Mouse (Mus musculus): ENCODE results near the gene Ifnk. TPM values are rescaled to one million over a fixed set of nuclear protein-coding genes. Genes with fewer than 3 reads are reported as not detected.

Gene Ifnk
- total and polyA plus RNA-seq, 3 experiments: not detected

DNA sequence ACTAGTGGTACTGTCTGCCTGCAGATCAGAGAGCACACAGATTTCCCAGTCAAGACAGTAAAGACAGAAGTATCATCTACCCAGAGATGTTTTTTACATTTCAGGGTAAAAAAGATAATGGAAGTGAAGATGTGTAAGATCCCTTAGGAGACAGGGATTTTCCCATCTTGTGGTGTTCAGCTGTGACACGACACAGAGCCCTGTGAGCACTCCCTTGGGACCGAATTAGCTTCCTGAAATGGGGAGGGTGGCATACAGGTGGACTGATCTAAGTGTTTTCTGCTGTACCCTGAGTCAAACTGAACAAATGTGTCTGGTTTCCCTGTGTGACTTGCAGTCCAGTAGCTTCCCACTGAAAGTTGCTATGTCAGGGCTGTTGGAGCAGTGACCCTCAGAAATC, 36.9 kb upstream of the Ifnk start:
- TF ChIP-seq MAX (IDR thresholded peaks at IDR 0.05; ENCODE audit: low read length) (no peak), USF2 (IDR thresholded peaks at IDR 0.05; ENCODE audit: borderline replicate concordance in 1 of 2, insufficient read depth in 1 of 2, low read depth in 1 of 2, low read length in 2 of 2) (no peak), MAFK (IDR thresholded peaks at IDR 0.05; ENCODE audit: borderline replicate concordance, low read depth, low read length) (no peak), MAZ (IDR thresholded peaks at IDR 0.05; ENCODE audit: low read depth, low read length) (no peak), BHLHE40 (IDR thresholded peaks at IDR 0.05; ENCODE audit: borderline replicate concordance, low read depth, low read length) (no peak), NELFE (IDR thresholded peaks at IDR 0.05; ENCODE audit: low read depth, low read length) (no peak), POLR2AphosphoS5 (IDR thresholded peaks at IDR 0.05; ENCODE audit: borderline replicate concordance, low read depth, low read length) (no peak), NRF1 (IDR thresholded peaks at IDR 0.05; ENCODE audit: insufficient read depth, low read depth, low read length, poor library complexity, severe bottlenecking) (no peak), MXI1 (IDR thresholded peaks at IDR 0.05; ENCODE audit: low read depth, low read length) (no peak), E2F4 (IDR thresholded peaks at IDR 0.05; ENCODE audit: borderline replicate concordance, low read depth, low read length) (no peak), UBTF (IDR thresholded peaks at IDR 0.05; ENCODE audit: borderline replicate concordance, insufficient read depth, low read depth, low read length) (no peak), RAD21 (IDR thresholded peaks at IDR 0.05; ENCODE audit: low read depth, low read length) (no peak), GABPA (IDR thresholded peaks at IDR 0.05; ENCODE audit: low read depth, low read length) (no peak), SMC3 (IDR thresholded peaks at IDR 0.05; ENCODE audit: low read depth, low read length) (no peak), MEF2A (IDR thresholded peaks at IDR 0.05; ENCODE audit: extremely low read depth, insufficient replicate concordance, low read depth, low read length, poor library complexity, severe bottlenecking) (no peak)
- Histone ChIP-seq H3K36me3 (ENCODE audit: control insufficient read depth in 1 of 2, insufficient read depth in 2 of 2, low read length in 2 of 2) (no peaks in the 10 kb centered on the region), H3K27me3 (ENCODE audit: control insufficient read depth in 1 of 2, insufficient read depth in 2 of 2, low read length in 2 of 2) (no peaks in the 10 kb centered on the region), H3K4me3 (ENCODE audit: control insufficient read depth in 1 of 2, insufficient read depth in 1 of 2, low read depth in 2 of 2, low read length in 2 of 2) (no peak overlapping the region), H3K27ac (ENCODE audit: control insufficient read depth, low read depth, low read length) (no peak overlapping the region), H3K4me1 (ENCODE audit: control insufficient read depth in 1 of 2, insufficient read depth in 2 of 2, low read length in 2 of 2) (no peaks in the 10 kb centered on the region), H3K9me3 (replicated peaks; ENCODE audit: insufficient read depth, low read length) (no peaks in the 10 kb centered on the region), H3K9ac (ENCODE audit: control insufficient read depth, low read depth, low read length, poor library complexity, severe bottlenecking) (no peak overlapping the region), H3K79me2 (ENCODE audit: control insufficient read depth, insufficient read depth, low read length, poor library complexity) (no peaks in the 10 kb centered on the region)
- DNase-seq (ENCODE audit: low read depth, low spot score): no peak

DNA sequence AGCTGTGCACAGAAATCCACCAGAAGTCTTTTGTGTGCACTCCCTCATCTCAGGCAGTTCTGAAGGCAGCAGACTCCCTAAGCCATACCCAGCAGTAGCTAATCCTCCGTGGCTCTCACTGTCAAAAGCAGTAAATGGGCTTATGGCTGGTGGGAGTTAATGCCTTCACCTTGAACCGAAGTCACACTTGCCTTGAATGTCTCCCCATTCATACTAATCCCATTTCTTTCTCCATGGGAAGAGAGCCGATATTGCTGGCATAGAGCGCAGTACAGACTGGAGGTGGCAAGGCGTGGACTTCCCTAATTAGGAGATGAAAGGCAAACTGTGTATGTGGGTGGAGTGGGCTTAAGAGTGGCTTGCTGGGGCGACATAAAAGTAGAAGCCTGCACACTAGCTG, 35.9 kb upstream of the Ifnk start:
- Histone ChIP-seq H3K4me3 (ENCODE audit: control insufficient read depth in 1 of 2, insufficient read depth in 1 of 2, low read depth in 2 of 2, low read length in 2 of 2) (no peak overlapping the region), H3K9me3 (replicated peaks; ENCODE audit: insufficient read depth, low read length) (no peaks in the 10 kb centered on the region), H3K27ac (ENCODE audit: control insufficient read depth, low read depth, low read length) (no peak overlapping the region), H3K79me2 (ENCODE audit: control insufficient read depth, insufficient read depth, low read length, poor library complexity) (no peaks in the 10 kb centered on the region), H3K9ac (ENCODE audit: control insufficient read depth, low read depth, low read length, poor library complexity, severe bottlenecking) (no peak overlapping the region), H3K4me1 (ENCODE audit: control insufficient read depth in 1 of 2, insufficient read depth in 2 of 2, low read length in 2 of 2) (no peaks in the 10 kb centered on the region), H3K27me3 (ENCODE audit: control insufficient read depth in 1 of 2, insufficient read depth in 2 of 2, low read length in 2 of 2) (no peaks in the 10 kb centered on the region), H3K36me3 (ENCODE audit: control insufficient read depth in 1 of 2, insufficient read depth in 2 of 2, low read length in 2 of 2) (no peaks in the 10 kb centered on the region)
- no peak for TF ChIP-seq MAX (IDR thresholded peaks at IDR 0.05; ENCODE audit: low read length)
- DNase-seq (ENCODE audit: low read depth, low spot score): no peak
